Mouse (Mus musculus) hindbrain, embryonic 13.5 days (tissue): ENCODE measurements around the gene Tppp2. TPM values are rescaled to one million over a fixed set of nuclear protein-coding genes. Genes with fewer than 3 reads are reported as not detected.
"Not testable (repeated sequence)": the region's sequence is repeated elsewhere in the genome, so short reads cannot be mapped to it uniquely, and the experiment has no call there.

Source experiments
- ATAC-seq: fragments of 200-750 bp; cut with Nextera tagmentation; 2 replicates; pipeline ENCODE4 v1.8.0; 2017; ENCODE audit warnings: moderate TSS enrichment; ENCODE audit not compliant: low FRiP score
- H3K27ac ChIP-seq: fragments of 300-500 bp; sonication (generic); 2 replicates; pipeline ENCODE4 v1.5.1; 2015; ENCODE audit warnings: inconsistent platforms, mild to moderate bottlenecking, moderate library complexity
- H3K27me3 ChIP-seq: fragments of 300-500 bp; sonication (generic); 2 replicates; pipeline ENCODE4 v1.6.1; 2015; ENCODE audit warnings: mild to moderate bottlenecking, inconsistent platforms
- H3K36me3 ChIP-seq: fragments of 300-500 bp; sonication (generic); 2 replicates; pipeline ENCODE4 v1.6.1; 2015; ENCODE audit warnings: mild to moderate bottlenecking, inconsistent platforms
- H3K4me1 ChIP-seq: fragments of 300-500 bp; sonication (generic); replicated peaks from 2 replicates; pipeline ENCODE4 v1.6.1; 2015; ENCODE audit warnings: inconsistent platforms
- H3K4me2 ChIP-seq: fragments of 300-500 bp; sonication (generic); 2 replicates; pipeline ENCODE4 v1.6.1; 2015; ENCODE audit warnings: inconsistent platforms, mild to moderate bottlenecking, moderate library complexity
- H3K4me3 ChIP-seq: fragments of 300-500 bp; sonication (generic); 2 replicates; pipeline ENCODE4 v1.5.1; 2015; ENCODE audit warnings: mild to moderate bottlenecking, inconsistent platforms
- H3K9ac ChIP-seq: fragments of 300-500 bp; sonication (generic); 2 replicates; pipeline ENCODE4 v1.6.1; 2015; ENCODE audit warnings: mild to moderate bottlenecking, inconsistent platforms
- H3K9me3 ChIP-seq: fragments of 300-500 bp; sonication (generic); 2 replicates; pipeline ENCODE4 v1.6.1; 2016; ENCODE audit warnings: inconsistent platforms
- WGBS: fragments of 180-500 bp; shearing (Covaris S2); methylation state at CpG from one replicate; pipeline ENCODE4 v1.1.7; 2015; 5-methylcytosine and 5-hydroxymethylcytosine counted together
- polyA plus RNA-seq: library from polyadenylated mRNA; unstranded; fragments of >200 nt; fragmentation: Nextera tagmentation; extraction: Ambion mirVana; gene quantifications from 2 replicates; pipeline ENCODE4 v1.2.1, GENCODE M21; 2015

Tppp2 gene
- polyA plus RNA-seq, 1 experiment from 2014 or later, result not detected

GRCm38 (mm10) chr14:51913960-51914762 is 4.1 kb upstream of the Tppp2 start, which contains the start of gene Ndrg2:
Ndrg2 (minus strand) TSS chr14:51914158.
- peak within 1 kb of the TSS; percentile 81 for H3K27ac ChIP-seq
- H3K9me3 ChIP-seq, result no peaks in the 10 kb centered on the region
- WGBS, result 2% methylated on average over 21 of the region's 23 CpGs
- H3K4me1 ChIP-seq, result peaks cover 23% of the 10 kb centered on the region
- H3K36me3 ChIP-seq, result no peaks in the 10 kb centered on the region
- H3K4me2 ChIP-seq, result peak within 1 kb of the TSS; percentile 98
- peak within 1 kb of the TSS; percentile 83 for H3K9ac ChIP-seq
- H3K4me3 ChIP-seq, result peak within 1 kb of the TSS; percentile 64
- peaks cover 24% of the 10 kb centered on the region for H3K27me3 ChIP-seq
- peak; percentile 78 for ATAC-seq

- peaks cover 23% of the 10 kb centered on the region for H3K4me1 ChIP-seq
- H3K4me2 ChIP-seq, result no peak overlapping the region
- H3K27me3 ChIP-seq, result peaks cover 24% of the 10 kb centered on the region
- H3K9me3 ChIP-seq, result no peaks in the 10 kb centered on the region
- H3K36me3 ChIP-seq, result no peaks in the 10 kb centered on the region
- WGBS, result 53% methylated on average over 3 of the region's 3 CpGs
- H3K9ac ChIP-seq, result no peak overlapping the region
- H3K27ac ChIP-seq, result peak overlapping the region; percentile 77
- H3K4me3 ChIP-seq, result no peak overlapping the region
- no peak for ATAC-seq
These were observed 3.2 kb upstream of the Tppp2 start for GRCm38 (mm10) chr14:51915030-51915429.

- no peaks in the 10 kb centered on the region for H3K36me3 ChIP-seq
- H3K4me2 ChIP-seq, result no peak overlapping the region
- H3K9me3 ChIP-seq, result no peaks in the 10 kb centered on the region
- 87% methylated on average over 4 of the region's 4 CpGs for WGBS
- no peak overlapping the region for H3K9ac ChIP-seq
- H3K4me1 ChIP-seq, result peaks cover 21% of the 10 kb centered on the region
- no peak overlapping the region for H3K4me3 ChIP-seq
- peaks cover 17% of the 10 kb centered on the region for H3K27me3 ChIP-seq
- no peak overlapping the region for H3K27ac ChIP-seq
- no peak for ATAC-seq
These were observed 1.7 kb upstream of the Tppp2 start for GRCm38 (mm10) chr14:51916539-51916938.

- WGBS, result 90% methylated on average over 4 of the region's 4 CpGs
- Histone ChIP-seq H3K4me1 (peaks cover 13% of the 10 kb centered on the region), H3K27ac (no peak overlapping the region), H3K4me2 (no peak overlapping the region), H3K4me3 (no peak overlapping the region), H3K36me3 (no peaks in the 10 kb centered on the region), H3K27me3 (peaks cover 6% of the 10 kb centered on the region; the same call in 1 of the 2 replicates), H3K9ac (no peak overlapping the region), H3K9me3 (no peaks in the 10 kb centered on the region)
- ATAC-seq, result no peak
These were observed 741 bp downstream of the Tppp2 start for GRCm38 (mm10) chr14:51918966-51919365.

- Histone ChIP-seq H3K9me3 (no peaks in the 10 kb centered on the region), H3K27me3 (no peaks in the 10 kb centered on the region), H3K9ac (no peak overlapping the region), H3K27ac (peak overlapping the region; percentile 4; the same call in 1 of the 2 replicates), H3K4me3 (no peak overlapping the region), H3K4me1 (peaks cover 6% of the 10 kb centered on the region; the same call in 1 of the 2 replicates), H3K4me2 (no peak overlapping the region), H3K36me3 (no peaks in the 10 kb centered on the region)
- WGBS, result 77% methylated on average over 16 of the region's 16 CpGs
- peak; percentile 70; the same call in 1 of the 2 replicates for ATAC-seq
These were observed 3.7 kb downstream of the Tppp2 start for GRCm38 (mm10) chr14:51921759-51922570.

- Histone ChIP-seq H3K4me1 (peaks cover 6% of the 10 kb centered on the region; the same call in 1 of the 2 replicates), H3K27me3 (no peaks in the 10 kb centered on the region), H3K4me2 (no peak within 1 kb of the TSS), H3K9ac (no peak within 1 kb of the TSS), H3K9me3 (no peaks in the 10 kb centered on the region), H3K36me3 (no peaks in the 10 kb centered on the region), H3K4me3 (no peak within 1 kb of the TSS), H3K27ac (peak within 1 kb of the TSS; percentile 4; the same call in 1 of the 2 replicates)
- ATAC-seq, result no peak
- WGBS, result 90% methylated on average over 7 of the region's 7 CpGs
These were observed 4.3 kb downstream of the Tppp2 start, which contains the start of gene Rnase13 for GRCm38 (mm10) chr14:51922571-51922865. Rnase13 (minus strand) TSS chr14:51922773.

- Histone ChIP-seq H3K4me2 (no peak overlapping the region), H3K9ac (no peak overlapping the region), H3K4me1 (peaks cover 6% of the 10 kb centered on the region; the same call in 1 of the 2 replicates), H3K36me3 (no peaks in the 10 kb centered on the region), H3K27ac (no peak overlapping the region), H3K9me3 (no peaks in the 10 kb centered on the region), H3K27me3 (no peaks in the 10 kb centered on the region), H3K4me3 (no peak overlapping the region)
- ATAC-seq, result no peak
- WGBS, result 86% methylated on average over 2 of the region's 2 CpGs
These were observed 4.7 kb downstream of the Tppp2 start for GRCm38 (mm10) chr14:51922910-51923309.

- H3K9ac ChIP-seq, result no peak overlapping the region
- H3K9me3 ChIP-seq, result no peaks in the 10 kb centered on the region
- H3K4me3 ChIP-seq, result no peak overlapping the region
- no peak overlapping the region for H3K4me2 ChIP-seq
- H3K4me1 ChIP-seq, result peaks cover 6% of the 10 kb centered on the region; the same call in 1 of the 2 replicates
- H3K27ac ChIP-seq, result no peak overlapping the region
- no peak for ATAC-seq
- no peaks in the 10 kb centered on the region for H3K27me3 ChIP-seq
- WGBS, result 87% methylated on average over 4 of the region's 4 CpGs
- no peaks in the 10 kb centered on the region for H3K36me3 ChIP-seq
These were observed 5.3 kb downstream of the Tppp2 start for GRCm38 (mm10) chr14:51923492-51923891.

- ATAC-seq, H3K27me3 ChIP-seq, H3K4me3 ChIP-seq, H3K4me2 ChIP-seq, H3K9ac ChIP-seq, H3K36me3 ChIP-seq, H3K27ac ChIP-seq, H3K9me3 ChIP-seq, H3K4me1 ChIP-seq: not testable (repeated sequence)
- 95% methylated on average over 11 of the region's 11 CpGs for WGBS
These were observed 8.7 kb downstream of the Tppp2 start for GRCm38 (mm10) chr14:51926930-51927329.

GRCm38 (mm10) chr14:51929309-51929943 is 11.2 kb downstream of the Tppp2 start:
- no peak overlapping the region for H3K4me3 ChIP-seq
- no peaks in the 10 kb centered on the region for H3K36me3 ChIP-seq
- no peaks in the 10 kb centered on the region for H3K9me3 ChIP-seq
- no peak overlapping the region for H3K4me2 ChIP-seq
- WGBS, result 86% methylated on average over 8 of the region's 8 CpGs
- peaks cover 5% of the 10 kb centered on the region; the same call in 1 of the 2 replicates for H3K4me1 ChIP-seq
- ATAC-seq, result no peak
- H3K27ac ChIP-seq, result no peak overlapping the region
- no peaks in the 10 kb centered on the region for H3K27me3 ChIP-seq
- H3K9ac ChIP-seq, result no peak overlapping the region

GRCm38 (mm10) chr14:51929968-51930367 is 11.7 kb downstream of the Tppp2 start:
- Histone ChIP-seq H3K27me3 (no peaks in the 10 kb centered on the region), H3K4me3 (no peak overlapping the region), H3K9ac (no peak overlapping the region), H3K4me1 (peaks cover 5% of the 10 kb centered on the region; the same call in 1 of the 2 replicates), H3K4me2 (no peak overlapping the region), H3K27ac (no peak overlapping the region), H3K36me3 (no peaks in the 10 kb centered on the region), H3K9me3 (no peaks in the 10 kb centered on the region)
- WGBS, result 80% methylated on average over 9 of the region's 9 CpGs
- ATAC-seq, result no peak

- H3K27ac ChIP-seq, result 0 out of 2 replicates have a peak overlapping the region, but pooled peaks have one; percentile 30
- no peak overlapping the region for H3K9ac ChIP-seq
- peak; percentile 82 for ATAC-seq
These were observed 12.6 kb downstream of the Tppp2 start for GRCm38 (mm10) chr14:51930824-51931223.

More at GRCm38 (mm10) chr14:51930824-51931223, 12.6 kb downstream of the Tppp2 start:
- H3K27me3 ChIP-seq, result no peaks in the 10 kb centered on the region
- H3K4me1 ChIP-seq, result peaks cover 5% of the 10 kb centered on the region; the same call in 1 of the 2 replicates
- H3K4me3 ChIP-seq, result no peak overlapping the region
- no peaks in the 10 kb centered on the region for H3K36me3 ChIP-seq
- H3K9me3 ChIP-seq, result no peaks in the 10 kb centered on the region
- no peak overlapping the region for H3K4me2 ChIP-seq
- 35% methylated on average over 5 of the region's 5 CpGs for WGBS
